Mouse (Mus musculus) kidney, embryonic 16.5 days (tissue): ENCODE results near the gene Hnrnpab. TPM values are rescaled to one million over a fixed set of nuclear protein-coding genes. Genes with fewer than 3 reads are reported as not detected.
"Not testable (repeated sequence)": the region's sequence is repeated elsewhere in the genome, so short reads cannot be mapped to it uniquely, and the experiment has no call there.

Source experiments
- ATAC-seq: fragments of 200-750 bp; cut with Nextera tagmentation; 2 replicates; pipeline ENCODE4 v1.8.0; 2017; ENCODE audit warnings: moderate TSS enrichment; ENCODE audit not compliant: low FRiP score, low TSS enrichment
- H3K27ac ChIP-seq: fragments of 300-500 bp; sonication (generic); 2 replicates; pipeline ENCODE4 v1.5.1; 2014; ENCODE audit warnings: low read length
- H3K27me3 ChIP-seq: fragments of 300-500 bp; sonication (generic); 2 replicates; pipeline ENCODE4 v1.6.1; 2014; ENCODE audit warnings: low read length, control low read depth, mixed read lengths; ENCODE audit not compliant: insufficient read depth
- H3K36me3 ChIP-seq: fragments of 300-500 bp; sonication (generic); 2 replicates; pipeline ENCODE4 v1.6.1; 2014; ENCODE audit warnings: low read length, control low read depth, mixed read lengths; ENCODE audit not compliant: insufficient read depth
- H3K4me1 ChIP-seq: fragments of 300-500 bp; sonication (generic); 2 replicates; pipeline ENCODE4 v1.6.1; 2014; ENCODE audit warnings: low read length, control low read depth, mixed read lengths; ENCODE audit not compliant: insufficient read depth
- H3K4me2 ChIP-seq: fragments of 300-500 bp; sonication (generic); replicated peaks from 2 replicates; pipeline ENCODE4 v1.6.1; 2014; ENCODE audit warnings: low read depth, low read length
- H3K4me3 ChIP-seq: fragments of 300-500 bp; sonication (generic); 2 replicates; pipeline ENCODE4 v1.5.1; 2014; ENCODE audit warnings: mild to moderate bottlenecking, low read length
- H3K9ac ChIP-seq: fragments of 300-500 bp; sonication (generic); replicated peaks from 2 replicates; pipeline ENCODE4 v1.6.1; 2014; ENCODE audit warnings: low read length
- H3K9me3 ChIP-seq: fragments of 300-500 bp; sonication (generic); 2 replicates; pipeline ENCODE4 v1.6.1; 2016; ENCODE audit warnings: low read length, control low read depth
- WGBS: fragments of 180-500 bp; shearing (Covaris S2); extraction: QIAGEN DNeasy Blood & Tissue Kit; methylation state at CpG from one replicate; pipeline ENCODE4 v1.1.7; 2014; 5-methylcytosine and 5-hydroxymethylcytosine counted together
- polyA plus RNA-seq: library from polyadenylated mRNA; unstranded; fragments of >200 nt; fragmentation: Nextera tagmentation; extraction: Ambion mirVana; gene quantifications from 2 replicates; pipeline ENCODE4 v1.2.1, GENCODE M21; 2015

The Hnrnpab gene
- polyA plus RNA-seq, 1 experiment from 2014 or later = 343 TPM

- peak within 1 kb of the TSS; percentile 92 for H3K4me2 ChIP-seq
- H3K4me3 ChIP-seq = peak within 1 kb of the TSS; percentile 86
- H3K36me3 ChIP-seq = peaks cover 4% of the 10 kb centered on the region; the same call in 1 of the 2 replicates
- peaks cover 41% of the 10 kb centered on the region for H3K4me1 ChIP-seq
- H3K9me3 ChIP-seq = no peaks in the 10 kb centered on the region
- peak within 1 kb of the TSS; percentile 85 for H3K9ac ChIP-seq
- ATAC-seq = peak; percentile 70
- peak within 1 kb of the TSS; percentile 87 for H3K27ac ChIP-seq
- under 1% methylated on average over 58 of the region's 61 CpGs for WGBS
- H3K27me3 ChIP-seq = no peaks in the 10 kb centered on the region
Observed at GRCm38 (mm10) chr11:51635525-51636322, 29.1 kb upstream of the Hnrnpab start, which contains the start of gene Rmnd5b. Rmnd5b (minus strand) TSS chr11:51635896.

GRCm38 (mm10) chr11:51635127-51635524, 28.5 kb upstream of the Hnrnpab start:
- Histone ChIP-seq H3K27ac (peak overlapping the region; percentile 87), H3K4me1 (peaks cover 41% of the 10 kb centered on the region), H3K9ac (peak overlapping the region; percentile 85), H3K9me3 (no peaks in the 10 kb centered on the region), H3K36me3 (peaks cover 4% of the 10 kb centered on the region; the same call in 1 of the 2 replicates), H3K4me3 (peak overlapping the region; percentile 86), H3K4me2 (peak overlapping the region; percentile 92), H3K27me3 (no peaks in the 10 kb centered on the region)
- 15% methylated on average over 6 of the region's 6 CpGs for WGBS
- ATAC-seq = no peak

- H3K9ac ChIP-seq = 0 out of 2 replicates have a peak overlapping the region, but pooled peaks have one; percentile 8
- no peaks in the 10 kb centered on the region for H3K9me3 ChIP-seq
- peaks cover 4% of the 10 kb centered on the region; the same call in 1 of the 2 replicates for H3K36me3 ChIP-seq
- WGBS = 97% methylated on average over 3 of the region's 3 CpGs
- ATAC-seq = no peak
- H3K27ac ChIP-seq = no peak overlapping the region
- no peak overlapping the region for H3K4me3 ChIP-seq
- no peak overlapping the region for H3K4me2 ChIP-seq
- no peaks in the 10 kb centered on the region for H3K27me3 ChIP-seq
- peaks cover 41% of the 10 kb centered on the region for H3K4me1 ChIP-seq
Observed at GRCm38 (mm10) chr11:51633721-51634120, 27.1 kb upstream of the Hnrnpab start.

GRCm38 (mm10) chr11:51633200-51633599, 26.6 kb upstream of the Hnrnpab start:
- H3K27ac ChIP-seq, H3K4me2 ChIP-seq, H3K36me3 ChIP-seq, H3K9ac ChIP-seq, H3K4me3 ChIP-seq, ATAC-seq, H3K9me3 ChIP-seq, H3K27me3 ChIP-seq: not testable (repeated sequence)
- H3K4me1 ChIP-seq = peaks cover 39% of the 10 kb centered on the region
- 94% methylated on average over 7 of the region's 7 CpGs for WGBS

- Histone ChIP-seq H3K4me1 (peaks cover 32% of the 10 kb centered on the region), H3K36me3 (peaks cover 12% of the 10 kb centered on the region), H3K9ac (no peak overlapping the region), H3K27ac (peak overlapping the region; percentile 43), H3K27me3 (no peaks in the 10 kb centered on the region), H3K4me2 (no peak overlapping the region), H3K9me3 (no peaks in the 10 kb centered on the region), H3K4me3 (no peak overlapping the region)
- ATAC-seq = peak; percentile 22; the same call in 1 of the 2 replicates
- WGBS = 57% methylated on average over 6 of the region's 6 CpGs
Observed at GRCm38 (mm10) chr11:51632130-51632753, 25.6 kb upstream of the Hnrnpab start.

GRCm38 (mm10) chr11:51629651-51630314, 23.1 kb upstream of the Hnrnpab start:
- no peak overlapping the region for H3K4me2 ChIP-seq
- peaks cover 17% of the 10 kb centered on the region for H3K4me1 ChIP-seq
- 77% methylated on average over 15 of the region's 15 CpGs for WGBS
- H3K36me3 ChIP-seq = peaks cover 31% of the 10 kb centered on the region
- H3K9me3 ChIP-seq = no peaks in the 10 kb centered on the region
- H3K4me3 ChIP-seq = no peak overlapping the region
- H3K9ac ChIP-seq = no peak overlapping the region; the same call in 1 of the 2 replicates
- no peaks in the 10 kb centered on the region for H3K27me3 ChIP-seq
- H3K27ac ChIP-seq = no peak overlapping the region
- ATAC-seq = no peak

GRCm38 (mm10) chr11:51627907-51628306, 21.3 kb upstream of the Hnrnpab start:
- Histone ChIP-seq H3K27ac (no peak overlapping the region), H3K27me3 (no peaks in the 10 kb centered on the region), H3K9ac (no peak overlapping the region), H3K4me2 (no peak overlapping the region), H3K36me3 (peaks cover 46% of the 10 kb centered on the region), H3K4me1 (peaks cover 17% of the 10 kb centered on the region), H3K4me3 (no peak overlapping the region), H3K9me3 (no peaks in the 10 kb centered on the region)
- no peak for ATAC-seq
- WGBS = 82% methylated on average over 8 of the region's 8 CpGs

- no peak for ATAC-seq
- no peaks in the 10 kb centered on the region for H3K9me3 ChIP-seq
- no peak overlapping the region for H3K27ac ChIP-seq
- WGBS = 93% methylated on average over 9 of the region's 9 CpGs
- H3K4me1 ChIP-seq = peaks cover 13% of the 10 kb centered on the region
- H3K9ac ChIP-seq = no peak overlapping the region
- H3K27me3 ChIP-seq = no peaks in the 10 kb centered on the region
- H3K4me3 ChIP-seq = no peak overlapping the region
- H3K36me3 ChIP-seq = peaks cover 51% of the 10 kb centered on the region
- no peak overlapping the region for H3K4me2 ChIP-seq
Observed at GRCm38 (mm10) chr11:51627425-51627824, 20.8 kb upstream of the Hnrnpab start.

- no peak overlapping the region for H3K4me3 ChIP-seq
- H3K4me1 ChIP-seq = peaks cover 10% of the 10 kb centered on the region
- no peak overlapping the region for H3K9ac ChIP-seq
- H3K4me2 ChIP-seq = no peak overlapping the region
- ATAC-seq = no peak
- no peaks in the 10 kb centered on the region for H3K27me3 ChIP-seq
- no peaks in the 10 kb centered on the region for H3K9me3 ChIP-seq
- no peak overlapping the region for H3K27ac ChIP-seq
- 78% methylated on average over 5 of the region's 5 CpGs for WGBS
- H3K36me3 ChIP-seq = peaks cover 57% of the 10 kb centered on the region
Observed at GRCm38 (mm10) chr11:51625187-51625820, 18.7 kb upstream of the Hnrnpab start.
